Mouse (Mus musculus) midbrain, embryonic 14.5 days (tissue): ENCODE measurements at regions not wholly inside any gene's neighbourhood (a gene's known extent, or its start where the extent isn't known, plus 50 kb on each side); places are given as distances from the start of the nearest gene placed in this dataset.

ENCODE experiments used
- ATAC-seq: fragments of 200-750 bp; cut with Nextera tagmentation; 2 replicates; pipeline ENCODE4 v1.8.0; 2017; ENCODE audit warnings: moderate number of reproducible peaks, moderate library complexity; ENCODE audit not compliant: low FRiP score, low TSS enrichment
- DNase-seq: peaks from one replicate; pipeline ENCODE4 v3.0.0-alpha.2; 2015
- H3K27ac ChIP-seq: fragments of 300-500 bp; sonication (generic); replicated peaks from 2 replicates; pipeline ENCODE4 v1.5.1; 2014; ENCODE audit warnings: mild to moderate bottlenecking, low read depth, low read length, moderate library complexity
- H3K27me3 ChIP-seq: fragments of 300-500 bp; sonication (generic); 2 replicates; pipeline ENCODE4 v1.6.1; 2014; ENCODE audit warnings: low read length, control low read depth, mixed read lengths; ENCODE audit not compliant: control insufficient read depth, insufficient read depth
- H3K36me3 ChIP-seq: fragments of 300-500 bp; sonication (generic); 2 replicates; pipeline ENCODE4 v1.6.1; 2014; ENCODE audit warnings: low read length, control low read depth; ENCODE audit not compliant: control insufficient read depth, insufficient read depth
- H3K4me1 ChIP-seq: fragments of 300-500 bp; sonication (generic); 2 replicates; pipeline ENCODE4 v1.6.1; 2014; ENCODE audit warnings: mild to moderate bottlenecking, antibody characterized with exemption, low read length, control low read depth; ENCODE audit not compliant: control insufficient read depth, insufficient read depth
- H3K4me2 ChIP-seq: fragments of 300-500 bp; sonication (generic); 2 replicates; pipeline ENCODE4 v1.6.1; 2014; ENCODE audit warnings: mild to moderate bottlenecking, low read length, moderate library complexity
- H3K4me3 ChIP-seq: fragments of 300-500 bp; sonication (generic); replicated peaks from 2 replicates; pipeline ENCODE4 v1.5.1; 2014; ENCODE audit warnings: low read depth, low read length
- H3K9ac ChIP-seq: fragments of 300-500 bp; sonication (generic); replicated peaks from 2 replicates; pipeline ENCODE4 v1.6.1; 2014; ENCODE audit warnings: mild to moderate bottlenecking, low read length, moderate library complexity
- H3K9me3 ChIP-seq: fragments of 300-500 bp; sonication (generic); 2 replicates; pipeline ENCODE4 v1.6.1; 2016; ENCODE audit warnings: low read length, control low read depth, mixed read lengths; ENCODE audit not compliant: control insufficient read depth
- WGBS: fragments of 180-500 bp; shearing (Covaris S2); extraction: QIAGEN DNeasy Blood & Tissue Kit; methylation state at CpG from one replicate; pipeline ENCODE4 v1.1.7; 2014; 5-methylcytosine and 5-hydroxymethylcytosine counted together

DNA sequence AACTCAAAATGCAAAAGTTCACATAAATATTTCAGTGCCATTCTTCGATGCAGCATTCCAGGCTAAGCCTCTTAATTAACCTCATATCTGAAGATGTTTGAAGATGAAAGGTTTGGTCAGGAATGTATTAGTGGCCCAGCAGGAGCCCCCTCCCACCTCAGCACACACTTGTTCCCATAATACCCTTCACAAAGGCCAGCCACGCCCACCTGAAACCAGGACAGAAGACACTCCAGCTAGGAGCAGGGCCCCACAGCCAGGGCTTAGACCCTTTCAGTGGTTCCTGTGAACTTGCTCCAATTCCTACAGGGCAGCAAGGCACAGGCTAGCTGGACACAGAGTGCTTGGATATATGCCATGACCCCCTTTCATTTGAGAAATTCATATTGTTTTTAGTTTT, 74.6 kb upstream of the Pcsk6 start:
- WGBS: 10% methylated on average over 2 of the region's 2 CpGs
- DNase-seq: no peak
- no peak for ATAC-seq
- H3K27ac ChIP-seq: no peak overlapping the region
- no peaks in the 10 kb centered on the region for H3K36me3 ChIP-seq
- no peak overlapping the region for H3K4me2 ChIP-seq
- H3K9ac ChIP-seq: no peak overlapping the region
- H3K4me1 ChIP-seq: no peaks in the 10 kb centered on the region
- no peaks in the 10 kb centered on the region for H3K27me3 ChIP-seq
- no peaks in the 10 kb centered on the region for H3K9me3 ChIP-seq
- H3K4me3 ChIP-seq: no peak overlapping the region

DNA sequence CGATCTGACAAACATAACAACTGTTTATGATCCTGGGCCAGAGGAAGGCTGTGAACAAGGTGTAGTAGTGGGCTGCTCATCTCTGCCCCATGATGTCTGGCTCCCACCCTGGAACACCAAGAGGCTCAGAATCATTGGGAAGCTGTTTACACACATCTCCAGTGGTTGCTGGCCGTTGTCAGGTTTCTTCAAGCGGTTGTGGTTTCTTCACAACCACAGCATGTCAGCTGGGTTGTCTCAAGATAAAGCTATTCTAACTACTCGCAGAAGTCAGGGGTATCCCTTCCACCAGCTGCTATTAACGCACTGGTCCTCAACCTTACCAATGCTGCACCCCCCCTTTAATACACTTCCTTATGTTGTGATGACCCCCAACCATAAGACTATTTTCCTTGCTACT, 73.7 kb upstream of the Pcsk6 start:
- Histone ChIP-seq H3K4me2 (no peak overlapping the region), H3K4me3 (no peak overlapping the region), H3K9ac (no peak overlapping the region), H3K36me3 (no peaks in the 10 kb centered on the region), H3K27ac (no peak overlapping the region), H3K4me1 (no peaks in the 10 kb centered on the region), H3K9me3 (no peaks in the 10 kb centered on the region), H3K27me3 (no peaks in the 10 kb centered on the region)
- no peak for ATAC-seq
- 93% methylated on average over 5 of the region's 5 CpGs for WGBS
- no peak for DNase-seq

DNA sequence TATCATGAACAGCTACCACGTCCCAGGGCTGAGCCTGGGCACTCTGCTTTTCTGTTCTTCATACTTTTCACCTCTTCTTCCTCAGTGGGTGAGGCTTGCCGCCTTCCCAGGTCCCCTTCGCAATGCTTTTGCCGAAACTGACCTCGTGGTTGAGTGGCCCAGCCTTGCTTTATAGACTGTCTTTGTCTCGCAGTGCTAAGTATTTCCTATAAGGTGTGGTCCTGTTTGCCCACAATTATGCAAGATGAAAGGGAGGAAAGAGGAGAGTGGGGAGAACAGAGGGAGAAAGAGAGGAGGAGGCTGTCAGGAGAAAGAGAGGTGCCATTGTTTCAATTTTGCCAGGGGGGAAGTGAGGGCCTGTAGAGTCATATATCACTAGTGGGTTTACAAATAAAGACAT, 71.3 kb upstream of the Pcsk6 start:
- WGBS: 79% methylated on average over 6 of the region's 6 CpGs
- no peak overlapping the region for H3K4me3 ChIP-seq
- H3K27me3 ChIP-seq: no peaks in the 10 kb centered on the region
- ATAC-seq (no peak), DNase-seq (no peak)
- H3K27ac ChIP-seq: no peak overlapping the region
- no peaks in the 10 kb centered on the region for H3K9me3 ChIP-seq
- no peaks in the 10 kb centered on the region for H3K4me1 ChIP-seq
- no peak overlapping the region for H3K9ac ChIP-seq
- no peak overlapping the region for H3K4me2 ChIP-seq
- H3K36me3 ChIP-seq: no peaks in the 10 kb centered on the region

DNA sequence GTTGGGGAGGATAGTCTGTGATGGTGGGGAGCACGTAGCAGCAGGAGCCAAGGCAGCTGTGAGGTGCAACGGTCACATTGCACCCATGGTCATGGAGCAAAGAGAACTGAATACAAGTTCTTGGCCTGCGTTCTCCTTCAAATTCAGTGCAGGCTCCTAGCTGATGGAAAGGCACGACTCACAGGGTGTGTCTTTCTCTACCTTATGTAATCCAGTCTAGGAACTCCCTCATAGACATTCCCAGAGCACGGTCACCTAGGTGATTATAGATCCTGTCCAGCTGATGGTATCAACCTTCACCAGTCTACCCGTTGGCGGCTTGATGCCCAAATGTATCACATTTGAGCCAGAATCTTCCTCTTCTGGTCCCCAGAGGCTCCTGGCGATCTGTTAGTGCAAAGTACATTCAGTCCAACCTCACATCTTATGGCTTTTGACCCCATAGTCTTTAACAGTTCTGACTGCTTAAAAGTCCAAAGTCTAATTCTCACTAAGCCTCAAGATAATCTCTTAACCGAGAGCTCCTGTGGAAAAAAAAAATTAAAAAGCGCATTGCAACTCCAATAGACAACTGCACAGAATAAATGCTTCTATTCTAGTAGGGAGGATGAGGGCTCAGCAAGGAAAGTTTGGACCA, 69.2 kb upstream of the Pcsk6 start:
- Histone ChIP-seq H3K9ac (no peak overlapping the region), H3K36me3 (no peaks in the 10 kb centered on the region), H3K27me3 (no peaks in the 10 kb centered on the region), H3K4me1 (no peaks in the 10 kb centered on the region), H3K9me3 (no peaks in the 10 kb centered on the region), H3K4me2 (no peak overlapping the region), H3K4me3 (no peak overlapping the region), H3K27ac (no peak overlapping the region)
- 89% methylated on average over 10 of the region's 10 CpGs for whole genome bisulfite sequencing
- ATAC-seq (no peak), DNase-seq (no peak)

- Histone ChIP-seq H3K4me2 (no peak overlapping the region), H3K36me3 (no peaks in the 10 kb centered on the region), H3K4me3 (no peak overlapping the region), H3K9ac (no peak overlapping the region), H3K9me3 (no peaks in the 10 kb centered on the region), H3K27me3 (no peaks in the 10 kb centered on the region), H3K4me1 (no peaks in the 10 kb centered on the region), H3K27ac (no peak overlapping the region)
- WGBS: 94% methylated on average over 5 of the region's 5 CpGs
- DNase-seq (no peak), ATAC-seq (no peak)
Observed at GRCm38 (mm10) chr7:65802306-65802705, 59.2 kb upstream of the Pcsk6 start.

DNA sequence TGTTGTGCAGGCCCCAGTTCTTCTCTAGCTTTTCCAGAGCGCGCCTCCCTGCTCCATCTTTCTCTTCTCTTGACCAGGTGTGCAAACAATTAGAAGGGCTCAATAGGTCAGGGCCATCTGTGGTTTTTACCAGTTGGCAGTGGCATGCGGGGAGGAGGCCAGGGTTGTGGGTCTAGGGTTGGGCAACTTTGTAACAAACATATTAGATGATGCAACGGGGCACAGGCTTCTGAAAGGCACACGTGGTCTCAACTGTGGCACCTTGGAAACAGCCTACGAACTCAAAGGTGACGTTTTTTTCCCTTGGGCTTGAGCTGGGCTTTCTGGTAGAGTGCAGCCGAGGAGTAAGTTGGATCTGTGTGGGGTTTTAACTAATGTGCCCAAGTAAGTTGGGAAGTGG, 58.7 kb upstream of the Pcsk6 start:
- Histone ChIP-seq H3K9ac (no peak overlapping the region), H3K4me1 (no peaks in the 10 kb centered on the region), H3K27me3 (no peaks in the 10 kb centered on the region), H3K36me3 (no peaks in the 10 kb centered on the region), H3K4me2 (no peak overlapping the region), H3K27ac (no peak overlapping the region), H3K9me3 (no peaks in the 10 kb centered on the region), H3K4me3 (no peak overlapping the region)
- 86% methylated on average over 8 of the region's 8 CpGs for WGBS
- ATAC-seq (no peak), DNase-seq (no peak)

GRCm38 (mm10) chr7:65803422-65804303, 57.9 kb upstream of the Pcsk6 start:
- 65% methylated on average over 11 of the region's 11 CpGs for WGBS
- Histone ChIP-seq H3K9me3 (no peaks in the 10 kb centered on the region), H3K4me3 (no peak overlapping the region), H3K4me1 (no peaks in the 10 kb centered on the region), H3K9ac (no peak overlapping the region), H3K27me3 (no peaks in the 10 kb centered on the region), H3K4me2 (no peak overlapping the region), H3K27ac (no peak overlapping the region), H3K36me3 (no peaks in the 10 kb centered on the region)
- ATAC-seq (no peak), DNase-seq (no peak)
